Mouse (Mus musculus): ENCODE data around the gene Heatr5a. TPM values are rescaled to one million over a fixed set of nuclear protein-coding genes. Genes with fewer than 3 reads are reported as not detected.
A peak's percentile ranks its signal among the peaks of the same experiment; 100 is the strongest.

The Heatr5a gene
- polyA plus RNA-seq, 1 experiment from 2014 or later: 12.1 TPM

- no peak overlapping the region for H3K4me2 ChIP-seq
- WGBS: 72% methylated on average over 11 of the region's 11 CpGs
- no peak overlapping the region for H3K27ac ChIP-seq
- H3K27me3 ChIP-seq: no peaks in the 10 kb centered on the region
- ATAC-seq (ENCODE audit: insufficient number of reproducible peaks, insufficient read depth, low FRiP score, low TSS enrichment, low read depth): no peak
- H3K9me3 ChIP-seq: no peaks in the 10 kb centered on the region
- no peaks in the 10 kb centered on the region for H3K4me1 ChIP-seq
- H3K4me3 ChIP-seq: no peak overlapping the region
- H3K9ac ChIP-seq: no peak overlapping the region
- H3K36me3 ChIP-seq: peaks cover 11% of the 10 kb centered on the region
Observed at GRCm38 (mm10) chr12:51871446-51872144, 99.5 kb downstream of the Heatr5a start.

DNA sequence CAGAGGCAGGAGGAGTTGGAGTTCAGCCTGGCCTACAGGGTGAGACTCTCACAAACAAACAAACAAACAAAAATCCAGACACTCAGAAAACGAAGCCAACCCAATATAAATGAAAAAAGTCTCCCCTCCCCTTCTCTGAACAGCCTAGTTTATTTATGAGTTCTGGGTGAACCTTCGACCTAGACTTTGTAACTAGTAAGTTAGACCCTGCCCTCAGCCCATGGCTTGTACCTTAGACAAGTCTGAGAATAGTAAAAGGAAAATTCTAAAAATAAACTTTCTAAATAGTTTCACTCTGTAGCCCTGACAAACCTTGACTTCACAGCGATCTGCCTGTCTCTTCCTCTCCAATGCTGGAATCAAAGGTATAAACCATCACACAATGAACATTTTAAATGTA is 101.6 kb downstream of the Heatr5a start:
- peaks cover 20% of the 10 kb centered on the region for H3K4me1 ChIP-seq
- no peak overlapping the region for H3K4me3 ChIP-seq
- H3K4me2 ChIP-seq: no peak overlapping the region
- no peak for ATAC-seq (ENCODE audit: insufficient number of reproducible peaks, insufficient read depth, low FRiP score, low TSS enrichment, low read depth)
- peaks cover 3% of the 10 kb centered on the region; the same call in 1 of the 2 replicates for H3K36me3 ChIP-seq
- H3K9me3 ChIP-seq: no peaks in the 10 kb centered on the region
- H3K9ac ChIP-seq: no peak overlapping the region
- H3K27ac ChIP-seq: no peak overlapping the region
- 81% methylated on average over 3 of the region's 3 CpGs for WGBS
- no peaks in the 10 kb centered on the region for H3K27me3 ChIP-seq

- no peak for ATAC-seq (ENCODE audit: insufficient number of reproducible peaks, insufficient read depth, low FRiP score, low TSS enrichment, low read depth)
- Histone ChIP-seq H3K27me3 (no peaks in the 10 kb centered on the region), H3K9ac (no peak overlapping the region), H3K4me3 (no peak overlapping the region), H3K9me3 (no peaks in the 10 kb centered on the region), H3K4me2 (no peak overlapping the region), H3K36me3 (no peaks in the 10 kb centered on the region), H3K27ac (no peak overlapping the region), H3K4me1 (peaks cover 29% of the 10 kb centered on the region)
- 81% methylated on average over 8 of the region's 8 CpGs for WGBS
Observed at GRCm38 (mm10) chr12:51867076-51867475, 104.0 kb downstream of the Heatr5a start.

DNA sequence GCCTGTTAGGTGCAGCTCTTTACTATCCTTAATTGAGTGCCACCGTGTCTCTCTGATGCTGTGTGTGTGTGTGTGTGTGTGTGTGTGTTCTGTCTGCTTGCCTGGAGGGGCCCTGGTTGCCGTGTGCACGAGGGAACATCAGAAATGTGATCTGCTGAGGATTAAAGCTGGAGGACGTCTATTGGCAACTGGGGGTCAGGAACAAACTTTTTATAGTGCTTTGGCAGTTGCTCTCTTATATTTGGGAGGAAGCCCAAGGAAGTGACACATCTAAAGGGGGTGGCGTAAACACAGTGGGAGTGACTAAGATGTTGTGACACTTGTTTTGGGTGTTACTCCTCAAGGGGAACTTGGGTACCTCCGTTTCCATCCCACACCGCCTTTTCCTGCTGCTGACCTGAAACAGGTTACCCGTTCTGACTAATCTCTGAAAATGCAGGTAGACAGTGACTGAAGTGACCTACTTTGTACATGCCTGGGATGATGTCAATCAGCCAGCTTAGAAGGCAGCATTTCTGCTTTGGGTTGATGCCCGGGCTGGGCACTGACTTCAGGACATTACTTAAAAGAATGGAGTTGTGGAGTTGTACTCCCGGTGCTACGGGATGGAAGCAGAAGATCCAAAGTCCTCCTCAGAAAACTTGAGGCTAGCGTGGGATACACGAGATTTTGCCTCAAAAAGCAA is 104.8 kb downstream of the Heatr5a start:
- H3K9ac ChIP-seq: no peak overlapping the region
- WGBS: 55% methylated on average over 13 of the region's 13 CpGs
- no peak overlapping the region for H3K4me3 ChIP-seq
- ATAC-seq (ENCODE audit: insufficient number of reproducible peaks, insufficient read depth, low FRiP score, low TSS enrichment, low read depth): no peak
- no peaks in the 10 kb centered on the region for H3K9me3 ChIP-seq
- no peak overlapping the region for H3K27ac ChIP-seq
- H3K4me2 ChIP-seq: no peak overlapping the region
- no peaks in the 10 kb centered on the region for H3K36me3 ChIP-seq
- H3K27me3 ChIP-seq: no peaks in the 10 kb centered on the region
- peaks cover 29% of the 10 kb centered on the region for H3K4me1 ChIP-seq

GRCm38 (mm10) chr12:51865790-51866179 is 105.3 kb downstream of the Heatr5a start:
- no peaks in the 10 kb centered on the region for H3K27me3 ChIP-seq
- peaks cover 29% of the 10 kb centered on the region for H3K4me1 ChIP-seq
- H3K9me3 ChIP-seq: no peaks in the 10 kb centered on the region
- no peak overlapping the region for H3K9ac ChIP-seq
- peak; percentile 72; the same call in 1 of the 2 replicates for ATAC-seq (ENCODE audit: insufficient number of reproducible peaks, insufficient read depth, low FRiP score, low TSS enrichment, low read depth)
- 36% methylated on average over 4 of the region's 4 CpGs for WGBS
- H3K36me3 ChIP-seq: no peaks in the 10 kb centered on the region
- no peak overlapping the region for H3K4me3 ChIP-seq
- no peak overlapping the region for H3K27ac ChIP-seq
- H3K4me2 ChIP-seq: no peak overlapping the region

- no peak for ATAC-seq (ENCODE audit: insufficient number of reproducible peaks, insufficient read depth, low FRiP score, low TSS enrichment, low read depth)
- Histone ChIP-seq H3K9ac (no peak overlapping the region), H3K9me3 (no peaks in the 10 kb centered on the region), H3K4me3 (no peak overlapping the region), H3K4me1 (peaks cover 29% of the 10 kb centered on the region), H3K27me3 (no peaks in the 10 kb centered on the region), H3K27ac (no peak overlapping the region), H3K4me2 (no peak overlapping the region), H3K36me3 (no peaks in the 10 kb centered on the region)
- 58% methylated on average over 9 of the region's 9 CpGs for WGBS
Observed at GRCm38 (mm10) chr12:51865061-51865789, 105.9 kb downstream of the Heatr5a start.

GRCm38 (mm10) chr12:51863116-51864002 is 107.8 kb downstream of the Heatr5a start:
- H3K4me2 ChIP-seq: no peak overlapping the region
- no peak for ATAC-seq (ENCODE audit: insufficient number of reproducible peaks, insufficient read depth, low FRiP score, low TSS enrichment, low read depth)
- WGBS: 82% methylated on average over 14 of the region's 14 CpGs
- H3K4me3 ChIP-seq: no peak overlapping the region
- no peaks in the 10 kb centered on the region for H3K36me3 ChIP-seq
- peaks cover 29% of the 10 kb centered on the region for H3K4me1 ChIP-seq
- H3K27me3 ChIP-seq: no peaks in the 10 kb centered on the region
- H3K9ac ChIP-seq: no peak overlapping the region
- no peak overlapping the region for H3K27ac ChIP-seq
- no peaks in the 10 kb centered on the region for H3K9me3 ChIP-seq

DNA sequence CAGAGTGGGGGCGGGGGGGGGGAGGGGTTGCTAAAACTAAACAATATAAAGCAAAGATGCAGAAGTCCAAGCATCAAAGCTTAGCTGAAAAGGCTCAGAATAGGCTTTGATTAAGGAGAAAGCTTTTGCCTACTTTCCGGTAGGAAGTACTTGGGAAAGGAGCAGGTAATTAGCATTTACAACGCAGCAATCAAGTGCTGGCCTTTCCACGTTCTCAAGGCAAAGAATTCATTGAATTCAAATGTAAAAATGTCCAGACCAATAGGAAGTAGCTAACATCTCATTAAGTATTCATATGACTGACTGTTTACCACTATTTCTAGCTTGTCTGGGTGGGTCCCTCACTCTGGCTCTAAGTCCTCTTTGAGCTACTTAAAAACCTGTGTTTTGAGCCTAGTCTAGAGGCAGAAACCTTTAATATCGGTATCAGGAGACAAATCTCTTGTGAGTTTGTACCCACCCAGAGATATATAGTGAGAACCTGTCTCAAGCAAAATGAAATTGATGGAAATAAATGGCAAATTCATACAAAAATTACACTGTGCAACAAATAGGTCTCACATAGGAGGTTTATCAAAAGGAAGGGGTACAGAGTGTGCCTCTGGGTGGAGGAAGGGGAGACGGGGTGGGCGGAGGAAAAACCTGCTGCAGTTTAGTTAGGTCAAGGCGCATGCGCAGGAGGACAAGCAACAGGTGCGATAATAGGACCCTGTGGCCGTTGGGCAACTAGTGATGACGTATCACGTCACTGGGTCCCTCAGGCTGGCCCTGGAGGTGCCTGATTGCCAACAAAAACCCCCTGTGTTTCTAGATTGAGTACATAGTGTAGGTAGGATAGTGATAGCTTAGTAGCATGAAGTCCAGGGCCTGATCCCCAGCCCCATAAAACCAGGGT is 112.7 kb downstream of the Heatr5a start:
- Histone ChIP-seq H3K9me3 (no peaks in the 10 kb centered on the region), H3K36me3 (no peaks in the 10 kb centered on the region), H3K27me3 (no peaks in the 10 kb centered on the region), H3K9ac (no peak overlapping the region), H3K4me2 (no peak overlapping the region), H3K4me3 (no peak overlapping the region), H3K4me1 (no peaks in the 10 kb centered on the region), H3K27ac (no peak overlapping the region)
- no peak for ATAC-seq (ENCODE audit: insufficient number of reproducible peaks, insufficient read depth, low FRiP score, low TSS enrichment, low read depth)
- WGBS: 76% methylated on average over 13 of the region's 13 CpGs

- H3K27me3 ChIP-seq: no peaks in the 10 kb centered on the region
- no peak overlapping the region for H3K27ac ChIP-seq
- no peak overlapping the region for H3K9ac ChIP-seq
- H3K36me3 ChIP-seq: no peaks in the 10 kb centered on the region
- H3K4me3 ChIP-seq: no peak overlapping the region
- H3K4me2 ChIP-seq: no peak overlapping the region
- no peaks in the 10 kb centered on the region for H3K4me1 ChIP-seq
- no peaks in the 10 kb centered on the region for H3K9me3 ChIP-seq
- no peak for ATAC-seq (ENCODE audit: insufficient number of reproducible peaks, insufficient read depth, low FRiP score, low TSS enrichment, low read depth)
- 75% methylated on average over 8 of the region's 8 CpGs for WGBS
Observed at GRCm38 (mm10) chr12:51856768-51857295, 114.3 kb downstream of the Heatr5a start.

DNA sequence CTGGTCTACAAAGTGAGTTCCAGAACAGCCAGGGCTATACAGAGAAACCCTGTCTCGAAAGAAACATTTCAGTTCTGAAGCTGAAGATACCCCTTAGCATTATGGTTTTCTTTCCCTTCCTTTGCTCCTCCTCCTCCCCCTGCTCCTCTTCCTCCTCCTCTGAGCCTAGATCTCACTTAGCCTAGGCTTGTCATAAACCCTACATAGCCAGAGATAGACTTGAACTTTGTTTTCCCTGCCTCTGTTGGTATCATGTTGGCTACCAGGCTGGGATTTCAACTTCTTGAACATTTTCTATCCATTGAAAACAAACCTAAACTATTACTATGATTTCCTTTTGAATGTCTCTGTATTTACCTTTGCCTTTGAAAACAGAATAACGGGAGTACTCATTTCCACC is 115.2 kb downstream of the Heatr5a start:
- no peaks in the 10 kb centered on the region for H3K36me3 ChIP-seq
- 92% methylated on average over 2 of the region's 2 CpGs for WGBS
- no peaks in the 10 kb centered on the region for H3K27me3 ChIP-seq
- no peak overlapping the region for H3K4me2 ChIP-seq
- ATAC-seq (ENCODE audit: insufficient number of reproducible peaks, insufficient read depth, low FRiP score, low TSS enrichment, low read depth): no peak
- no peak overlapping the region for H3K9ac ChIP-seq
- no peaks in the 10 kb centered on the region for H3K4me1 ChIP-seq
- no peak overlapping the region for H3K27ac ChIP-seq
- H3K9me3 ChIP-seq: no peaks in the 10 kb centered on the region
- H3K4me3 ChIP-seq: no peak overlapping the region

Measured in embryonic facial prominence, embryonic 13.5 days (tissue).